Mouse (Mus musculus) Muller cell, postnatal 12 days (primary cell): ENCODE results near the gene Robo1.

Experiments
- DNase-seq: peaks from one replicate; pipeline ENCODE4 v3.0.0-alpha.2; 2015; ENCODE audit errors: inconsistent ontology term

Robo1 gene

DNA sequence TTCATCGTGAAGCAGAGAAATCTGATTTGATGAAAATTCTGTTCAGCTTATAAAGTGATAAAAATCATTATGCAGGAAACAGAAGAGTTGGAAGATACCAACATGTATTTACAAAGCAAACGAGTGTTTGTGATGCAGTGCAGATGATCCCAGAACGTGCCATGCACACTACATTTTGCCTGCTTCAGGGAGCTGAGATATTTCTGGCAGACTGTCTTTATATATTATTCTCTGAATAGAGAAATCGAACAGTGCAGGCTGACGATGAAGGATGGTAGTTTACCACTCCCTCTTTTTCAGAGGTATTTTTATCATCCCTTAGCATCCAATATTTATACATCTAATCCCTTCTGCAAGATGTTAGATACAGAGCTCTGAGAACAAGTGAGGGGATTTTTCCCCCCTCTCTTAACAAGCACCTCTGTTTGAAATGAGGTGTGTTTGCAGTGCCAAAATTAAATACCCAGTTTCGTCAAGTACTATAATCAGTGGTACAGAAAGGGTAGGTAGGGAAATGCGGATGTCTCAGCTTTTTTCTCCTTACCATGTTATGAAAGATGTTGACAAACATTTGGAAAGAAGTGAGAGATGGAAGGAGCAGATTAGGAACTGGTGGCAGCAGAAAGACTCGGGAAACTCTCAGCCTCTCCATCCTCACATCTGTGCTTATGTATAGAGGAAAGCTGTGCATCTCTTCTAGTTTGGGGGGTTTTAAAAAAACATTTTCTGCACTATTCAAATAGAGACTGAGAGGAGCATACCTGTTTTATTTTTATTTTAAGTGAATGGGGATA is at the start of gene Robo1:
Robo1 (plus strand) TSS at position 770 of the 794 bp plus-strand sequence.
- no peak for DNase-seq

DNA sequence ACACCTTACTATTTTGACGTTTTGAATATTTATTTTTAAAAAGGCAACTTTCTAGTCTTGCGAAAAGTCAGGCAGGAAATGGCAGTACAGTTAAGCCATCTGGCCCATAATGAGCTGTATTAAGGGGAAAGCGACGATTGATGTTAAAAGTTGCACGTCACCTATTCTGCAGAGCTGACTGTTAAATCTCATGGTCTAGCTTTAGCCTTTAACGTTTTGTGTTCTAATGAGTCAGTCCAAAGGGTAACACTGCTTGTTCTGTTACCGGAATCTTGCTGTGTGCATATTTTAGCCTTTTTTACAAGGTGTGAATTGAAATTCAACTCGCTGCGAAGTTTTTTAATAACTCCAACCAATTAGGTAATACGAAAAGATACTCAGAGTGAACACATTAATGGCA is 40.3 kb upstream of the Robo1 start:
- DNase-seq: no peak

DNA sequence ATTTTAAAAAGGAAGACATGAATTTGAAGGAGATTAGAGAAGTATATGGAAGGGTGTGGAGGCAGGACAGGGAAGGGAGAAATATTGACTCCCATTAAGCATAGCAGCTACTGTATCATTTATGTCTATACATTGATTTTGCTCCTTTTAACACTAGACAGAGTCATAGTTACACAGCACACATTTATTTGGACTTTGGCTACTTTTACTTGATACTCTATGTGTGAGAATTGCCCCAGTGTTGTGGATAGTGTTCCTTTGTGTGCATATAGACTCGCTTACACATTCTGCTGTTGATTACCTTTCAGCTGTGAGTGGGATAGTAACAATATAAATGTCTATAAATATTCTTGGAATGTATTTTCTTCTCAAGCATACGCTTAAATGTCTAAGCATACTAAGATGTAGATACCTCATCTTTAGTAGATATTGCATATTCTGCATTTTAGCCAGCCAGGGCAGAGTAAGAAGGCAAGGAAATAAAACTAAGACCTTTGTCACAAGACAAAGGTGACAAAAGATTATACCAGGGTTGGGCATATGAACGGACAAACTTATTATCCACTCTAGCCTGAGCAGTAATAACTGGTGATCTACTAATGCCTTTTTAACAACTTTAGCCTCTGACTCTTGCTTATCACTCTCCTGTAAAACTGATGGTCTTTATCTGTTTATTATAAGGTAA is 31.6 kb upstream of the Robo1 start:
- DNase-seq: no peak

DNA sequence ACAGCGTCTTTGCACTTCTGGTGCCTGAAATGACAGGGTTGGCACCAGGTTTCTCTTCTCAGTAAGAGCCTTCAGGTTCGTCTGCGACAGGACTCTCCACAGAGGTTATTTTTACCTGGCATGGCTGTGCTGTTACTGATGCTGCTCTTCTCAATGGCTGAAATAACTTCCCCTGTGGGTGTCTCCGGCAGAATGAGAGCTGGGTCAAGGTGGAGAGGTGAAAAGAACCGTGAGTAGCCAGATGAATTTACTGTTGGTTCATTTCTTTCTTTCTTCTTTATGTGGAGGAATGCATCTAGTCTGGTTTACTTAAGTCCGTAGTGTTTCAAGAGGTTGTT is 194 bp downstream of the Robo1 start:
- DNase-seq: no peak

DNA sequence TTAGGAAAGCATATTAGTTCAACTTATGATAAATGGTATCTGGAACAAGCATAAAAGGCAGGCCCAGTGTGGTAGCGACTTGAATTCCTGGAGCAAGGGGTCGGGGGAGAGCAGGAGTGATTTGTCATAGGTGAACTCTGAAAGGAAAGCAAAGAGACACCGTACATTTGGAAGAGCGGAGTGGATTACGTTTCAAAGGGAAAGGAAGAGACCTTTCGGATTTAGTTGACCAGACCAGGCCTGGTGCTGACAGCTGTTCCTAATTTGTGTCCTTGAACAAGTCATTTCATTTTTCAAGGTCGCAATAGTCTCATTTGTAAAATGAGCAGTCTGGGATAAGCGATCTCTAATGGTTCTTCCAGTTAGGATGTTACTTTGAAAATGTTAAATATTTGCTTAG is 19.2 kb downstream of the Robo1 start:
- DNase-seq: no peak

DNA sequence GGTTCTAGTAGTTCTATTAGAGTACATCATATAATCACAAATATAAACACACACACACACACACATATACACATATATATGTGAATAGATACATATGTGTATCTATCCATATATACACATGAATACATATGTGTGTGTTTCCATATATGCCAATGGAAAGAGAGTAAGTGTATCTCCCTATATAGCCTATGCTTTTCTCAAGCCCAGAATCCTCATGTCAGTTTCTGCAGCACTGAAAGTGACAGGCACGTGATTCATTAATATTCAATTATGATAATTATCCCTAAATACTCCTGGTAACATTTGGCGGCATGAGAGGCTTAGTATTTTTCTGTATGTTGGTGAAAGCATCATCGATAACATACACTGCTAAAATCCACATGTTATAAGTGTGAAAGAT is 20.5 kb downstream of the Robo1 start:
- no peak for DNase-seq

DNA sequence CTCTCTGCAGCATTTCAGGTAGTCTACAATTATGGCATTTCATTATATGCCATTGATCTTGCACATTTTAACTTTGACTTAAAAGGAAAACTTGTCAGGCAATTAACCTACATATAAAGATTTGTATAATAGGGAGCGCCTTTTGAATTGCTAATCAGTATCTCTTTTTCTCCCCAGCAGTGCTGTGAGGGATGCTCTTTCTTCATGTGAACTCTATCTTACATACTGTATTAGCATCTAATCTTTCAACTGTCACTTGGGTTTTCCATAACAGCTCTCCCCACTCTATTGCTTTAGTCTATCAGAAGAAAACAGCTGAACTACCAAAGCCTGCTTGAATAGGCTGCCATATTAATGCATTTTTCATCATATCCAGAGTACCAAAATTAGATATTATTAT is 29.7 kb downstream of the Robo1 start:
- DNase-seq: no peak

DNA sequence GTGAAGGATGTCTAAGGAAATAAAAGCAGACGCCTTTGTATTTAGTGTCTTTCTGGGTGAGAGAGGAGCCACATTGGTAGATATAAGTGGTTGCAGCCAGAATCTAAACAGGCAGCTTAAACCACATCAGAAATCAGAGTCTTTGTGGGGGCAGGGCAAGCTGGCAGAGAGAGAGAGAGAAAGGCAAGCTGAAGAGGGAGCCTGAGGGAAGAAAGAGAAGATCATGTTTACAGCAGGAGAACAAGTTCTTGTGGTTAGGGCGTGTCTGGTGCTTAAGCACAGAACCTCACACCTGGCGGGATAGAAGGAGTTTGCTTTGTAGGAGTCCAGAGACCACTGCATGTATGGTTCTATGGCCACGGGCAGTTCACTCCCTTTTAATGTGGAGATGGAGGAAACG is 42.3 kb downstream of the Robo1 start:
- no peak for DNase-seq

DNA sequence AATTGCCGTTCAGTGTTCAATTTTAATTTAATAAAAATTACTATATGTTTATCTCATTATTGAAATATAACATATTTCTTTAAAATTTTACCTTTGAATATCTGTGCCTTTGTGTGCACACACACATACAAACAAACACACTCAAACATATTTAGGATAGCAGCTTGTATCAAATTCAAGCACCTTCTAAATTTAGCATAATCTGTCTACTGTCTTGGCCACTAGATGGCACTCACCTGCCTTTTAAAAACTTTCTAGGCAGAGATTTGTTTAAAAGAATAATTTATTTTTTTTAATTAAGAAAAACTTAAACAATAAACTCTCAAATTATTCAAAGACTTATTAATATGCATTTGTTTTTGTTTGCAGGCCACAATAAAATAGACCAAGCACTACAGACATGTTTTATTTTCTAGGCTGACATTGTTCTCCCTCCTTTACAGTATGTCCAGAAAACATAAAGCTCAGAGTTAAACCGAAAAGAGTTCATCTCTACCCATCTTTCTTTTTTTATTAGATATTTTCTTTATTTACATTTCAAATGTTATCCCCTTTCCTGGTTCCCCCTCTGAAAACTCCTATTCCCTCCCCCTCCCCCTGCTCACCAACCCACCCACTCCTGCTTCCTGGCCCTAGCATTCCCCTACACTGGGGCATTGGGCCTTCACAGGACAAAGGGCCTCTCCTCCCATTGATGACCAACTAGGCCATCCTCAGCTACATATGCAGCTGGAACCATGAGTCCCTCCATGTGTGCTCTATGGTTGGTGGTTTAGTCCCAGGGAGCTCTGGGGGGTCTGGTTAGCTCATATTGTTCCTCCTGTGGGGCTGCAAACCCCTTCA is 48.6 kb downstream of the Robo1 start:
- peak; percentile 11 for DNase-seq

DNA sequence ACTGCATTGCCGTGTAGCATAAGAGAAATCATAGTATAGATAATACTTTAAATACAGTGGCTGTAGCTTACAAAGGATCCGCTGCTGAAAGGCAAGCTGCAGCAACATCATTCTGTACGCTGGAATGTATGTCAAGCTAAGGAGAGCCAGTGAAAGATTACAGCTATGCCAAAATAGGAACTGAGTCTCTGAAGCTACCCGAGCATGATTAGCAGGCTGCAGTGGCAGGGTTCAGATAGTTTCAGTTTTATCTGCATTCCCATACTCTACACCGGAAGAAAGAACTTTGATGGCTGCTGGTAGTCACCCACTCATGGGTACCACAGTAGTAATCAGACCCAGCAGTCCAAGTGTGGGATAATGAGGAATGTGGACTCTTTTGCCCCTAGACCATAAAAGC is 68.8 kb downstream of the Robo1 start:
- DNase-seq: no peak

DNA sequence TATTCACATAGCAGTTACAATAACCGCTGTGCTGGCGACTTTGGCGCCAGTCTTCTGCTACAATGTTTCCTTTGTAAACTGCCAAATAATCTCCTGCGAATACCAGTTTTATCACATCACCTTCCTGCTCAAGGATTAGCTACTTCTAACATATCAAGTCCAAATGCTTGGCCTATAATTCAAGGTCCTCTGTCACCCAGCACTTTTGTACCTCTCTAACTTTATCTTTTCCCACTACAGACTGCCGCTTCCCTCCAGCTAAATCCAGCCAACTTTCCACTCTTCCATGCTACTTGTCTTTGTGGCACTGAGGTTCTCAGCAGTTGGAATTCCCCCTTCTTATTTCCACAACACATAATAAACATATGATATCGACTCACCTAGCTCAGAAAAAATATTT is 73.7 kb downstream of the Robo1 start:
- DNase-seq: no peak

DNA sequence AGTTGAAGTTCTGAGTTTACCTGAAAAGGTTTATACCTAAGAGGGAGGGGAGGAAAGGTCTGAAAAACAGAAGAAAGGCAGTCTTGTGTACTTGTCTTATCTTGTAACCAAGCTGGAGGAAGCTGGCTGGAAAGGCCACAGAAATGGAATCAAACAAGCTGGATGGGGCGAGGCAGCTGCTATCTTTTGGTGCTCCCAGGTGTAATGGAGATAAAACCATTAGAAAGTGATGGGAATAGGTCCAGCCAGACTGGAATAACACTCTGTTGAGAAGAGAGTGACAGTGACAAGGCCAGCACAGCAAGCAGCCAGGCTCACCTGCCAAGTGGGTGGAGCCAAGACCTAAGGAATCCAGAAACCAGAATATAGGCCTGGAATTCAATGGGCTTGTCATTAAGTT is 75.5 kb downstream of the Robo1 start:
- no peak for DNase-seq

DNA sequence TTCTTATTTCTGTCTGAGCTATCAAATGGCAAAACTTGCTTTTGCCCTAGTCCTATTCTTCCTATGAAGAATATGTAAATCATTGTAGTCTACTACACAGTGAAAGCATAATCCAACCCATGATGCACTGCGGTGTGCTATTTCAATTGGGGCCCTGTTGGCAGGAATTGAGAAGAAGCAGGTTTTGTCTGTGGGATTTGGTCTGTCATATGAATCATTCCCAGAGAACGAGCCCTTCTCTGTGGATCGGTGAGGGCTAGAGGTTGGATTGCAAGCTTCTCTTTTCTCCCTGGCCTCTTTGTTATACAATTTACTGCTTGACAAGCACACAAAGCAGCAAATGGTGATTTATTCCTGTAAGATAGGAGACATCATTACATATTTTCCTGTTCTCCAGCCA is 85.4 kb downstream of the Robo1 start:
- peak; percentile 5 for DNase-seq

DNA sequence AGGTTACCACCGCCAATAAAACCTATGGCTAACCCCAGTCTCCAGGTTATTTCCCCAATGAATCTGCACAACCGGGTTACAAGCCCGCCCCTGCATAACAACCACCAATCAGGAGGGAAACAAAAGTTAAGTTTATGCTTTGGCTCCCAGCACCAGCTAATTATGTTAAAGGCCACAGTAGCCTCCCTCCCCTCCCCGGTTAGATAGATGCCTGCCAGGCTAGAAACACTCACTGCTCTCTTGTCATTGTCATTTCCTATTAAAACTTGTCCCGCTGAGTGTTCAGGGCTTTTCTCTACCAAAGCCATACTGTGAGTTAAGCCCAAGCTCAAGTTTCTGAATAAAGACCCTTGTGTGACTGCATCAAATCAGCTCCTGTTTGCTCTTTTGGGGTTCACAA is 90.7 kb downstream of the Robo1 start:
- no peak for DNase-seq

DNA sequence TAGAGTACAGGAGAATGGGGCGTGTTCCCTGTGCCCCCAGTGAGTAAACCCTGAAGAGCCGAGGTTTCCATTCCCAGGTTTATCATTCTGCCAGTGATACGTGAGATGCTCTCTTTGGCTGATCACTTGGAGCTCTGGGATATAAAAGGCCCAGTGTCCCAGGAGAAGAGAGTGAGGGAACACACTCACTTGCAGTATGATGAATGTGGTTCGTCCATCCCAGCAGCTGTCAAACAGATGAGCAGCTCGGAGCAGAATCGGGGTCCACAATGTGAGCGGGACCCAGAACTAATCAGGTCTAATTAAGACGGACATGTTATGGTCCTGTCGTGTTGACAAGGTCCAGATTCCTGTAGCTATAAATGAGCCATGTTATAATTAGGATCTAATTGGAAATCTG is 94.3 kb downstream of the Robo1 start:
- DNase-seq: peak; percentile 31

DNA sequence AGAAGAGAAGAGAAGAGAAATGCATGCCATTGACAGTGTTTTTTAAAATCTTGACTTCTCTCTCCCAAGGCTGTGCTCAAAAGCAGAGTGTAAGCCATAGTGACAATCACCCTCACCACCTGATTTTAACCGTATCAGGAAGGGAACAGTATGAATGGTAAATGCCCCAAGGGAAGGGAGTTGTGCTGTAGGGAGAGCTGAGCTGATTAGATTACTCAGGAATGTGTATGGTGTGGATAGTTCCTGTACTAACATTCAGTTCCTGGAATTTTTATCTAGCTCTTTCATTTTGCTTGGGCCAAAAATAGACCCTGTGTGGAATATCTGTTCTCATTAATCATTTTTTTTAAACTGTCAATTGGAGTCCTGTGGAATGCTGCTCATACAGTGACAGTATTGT is 101.7 kb downstream of the Robo1 start:
- peak; percentile 33 for DNase-seq

DNA sequence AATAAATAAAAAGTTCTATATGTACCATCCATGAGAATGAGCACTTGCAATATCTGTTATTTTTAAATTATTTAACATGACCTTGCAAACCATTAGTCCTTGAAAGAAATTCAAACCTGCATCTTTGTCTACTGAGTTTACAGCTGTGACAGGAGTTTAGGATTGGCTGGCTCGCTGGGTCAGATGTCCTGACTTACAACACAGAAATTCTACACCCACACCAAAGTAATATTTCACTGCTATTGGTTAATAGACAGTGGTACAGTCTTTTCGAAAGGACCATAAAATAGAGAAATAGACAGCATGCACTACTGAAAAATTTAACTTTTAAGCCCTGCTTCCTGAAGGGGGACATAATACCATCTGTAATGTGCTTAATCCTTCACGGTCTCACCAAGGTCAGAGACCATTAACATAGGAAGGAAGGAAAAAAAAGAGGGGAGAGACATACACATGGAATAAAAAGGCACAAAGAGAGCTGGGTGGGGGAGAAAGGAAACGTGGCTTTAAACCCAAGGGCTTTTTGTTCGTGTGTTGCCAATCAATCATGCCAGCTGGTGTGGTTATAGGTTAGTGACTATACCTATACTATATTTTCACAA is 103.7 kb downstream of the Robo1 start:
- DNase-seq: no peak

DNA sequence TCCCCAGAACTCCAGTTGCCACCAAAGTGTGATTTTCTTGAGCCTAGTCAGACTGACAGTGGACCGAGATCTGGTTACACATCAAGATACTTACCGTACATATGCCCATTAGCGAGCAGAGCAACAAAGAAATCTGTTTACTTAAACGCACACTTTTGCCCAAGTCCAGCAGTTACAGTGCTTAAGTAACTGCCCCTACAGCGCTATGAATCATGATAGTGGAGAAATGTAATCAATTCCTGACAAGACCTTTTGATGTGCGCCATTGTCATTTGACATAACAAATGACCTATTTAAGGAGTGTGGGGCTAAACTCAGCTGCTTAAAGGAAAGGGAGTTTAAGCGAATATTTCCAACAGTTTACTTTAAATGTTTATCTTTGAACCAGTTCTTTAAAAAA is 104.8 kb downstream of the Robo1 start:
- no peak for DNase-seq

DNA sequence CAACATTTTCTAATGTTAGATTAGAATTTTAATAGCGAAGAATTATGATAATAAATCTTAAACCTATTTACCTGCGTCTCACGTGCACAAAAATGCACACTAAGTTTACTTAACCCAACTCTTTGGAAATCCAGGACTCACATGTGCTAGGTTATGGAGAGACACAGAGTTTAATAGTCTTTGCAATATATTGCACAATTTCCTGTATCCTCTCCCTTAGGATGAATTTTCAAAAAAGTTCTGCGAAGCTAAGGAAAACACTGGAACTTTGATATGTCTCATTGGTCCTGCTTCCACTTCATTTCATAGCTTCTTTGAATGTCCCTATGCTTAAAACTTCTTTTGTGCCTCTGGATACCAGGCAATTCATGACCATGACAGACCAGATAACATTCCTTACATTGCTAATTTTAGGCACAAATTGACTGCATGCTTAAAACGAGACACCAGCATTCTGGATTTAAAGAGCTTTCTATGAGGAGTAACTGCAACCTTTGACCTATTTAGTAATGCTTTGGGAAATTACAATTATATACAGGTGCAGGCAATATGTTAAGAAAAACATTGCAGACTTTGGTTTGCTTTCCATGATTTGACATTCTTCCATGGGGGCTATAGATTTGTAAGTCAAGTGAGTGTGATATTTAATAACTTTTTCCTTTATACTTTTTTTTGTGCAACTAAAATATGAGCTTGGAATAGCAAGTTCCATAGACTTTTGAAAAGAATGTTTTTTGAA is 111.4 kb downstream of the Robo1 start:
- DNase-seq: no peak

DNA sequence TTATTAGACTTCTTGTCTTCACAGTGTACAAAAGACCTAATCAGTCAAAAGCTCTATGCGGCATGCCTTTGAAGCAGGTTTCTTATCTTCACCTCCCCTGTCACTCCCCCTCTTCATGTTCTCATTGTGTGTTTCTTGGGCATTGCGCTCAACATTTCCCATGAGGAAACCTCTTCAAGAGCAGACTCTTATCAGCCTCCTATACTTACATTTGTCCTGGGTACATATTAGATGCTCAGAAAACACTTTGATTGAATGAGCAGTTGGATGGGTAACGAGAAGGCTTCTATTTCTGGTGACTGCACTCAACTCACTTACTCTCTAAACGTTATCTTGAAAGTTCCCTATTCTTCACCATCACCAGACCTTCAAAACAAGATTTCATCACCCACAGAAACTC is 114.3 kb downstream of the Robo1 start:
- DNase-seq: no peak

DNA sequence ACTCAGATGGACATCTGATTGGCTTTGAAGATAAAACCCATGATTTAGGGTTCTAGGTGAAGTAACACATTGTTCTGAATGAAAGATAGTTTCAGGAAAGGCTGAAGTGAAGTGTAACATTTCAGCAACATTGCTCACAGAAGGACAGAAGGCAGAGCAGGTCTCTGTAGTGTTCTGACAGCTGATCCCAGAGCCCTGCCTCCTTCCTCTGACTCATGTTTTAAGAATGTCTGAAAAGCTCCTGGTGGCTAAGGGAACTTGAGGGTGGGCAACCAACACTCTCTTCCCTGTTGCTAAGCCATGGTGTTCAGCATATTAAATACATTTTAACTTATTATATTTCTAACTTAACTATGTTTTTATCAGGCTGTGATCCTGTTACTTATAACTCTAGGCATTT is 126.3 kb downstream of the Robo1 start:
- DNase-seq: peak; percentile 52
